Mouse (Mus musculus): ENCODE measurements around the gene Fam78a.

GRCm38 (mm10) chr2:32037279-32037858 lies 47.3 kb downstream of the Fam78a start:
- TF ChIP-seq CTCF (IDR thresholded peaks at IDR 0.05; ENCODE audit: low read depth) (no peak), EP300 (IDR thresholded peaks at IDR 0.05; ENCODE audit: low read depth) (no peak)

All from liver, embryonic 14.5 days (tissue).